ENCODE assay signal across 8 mouse cellular contexts in the genomic region with DNA sequence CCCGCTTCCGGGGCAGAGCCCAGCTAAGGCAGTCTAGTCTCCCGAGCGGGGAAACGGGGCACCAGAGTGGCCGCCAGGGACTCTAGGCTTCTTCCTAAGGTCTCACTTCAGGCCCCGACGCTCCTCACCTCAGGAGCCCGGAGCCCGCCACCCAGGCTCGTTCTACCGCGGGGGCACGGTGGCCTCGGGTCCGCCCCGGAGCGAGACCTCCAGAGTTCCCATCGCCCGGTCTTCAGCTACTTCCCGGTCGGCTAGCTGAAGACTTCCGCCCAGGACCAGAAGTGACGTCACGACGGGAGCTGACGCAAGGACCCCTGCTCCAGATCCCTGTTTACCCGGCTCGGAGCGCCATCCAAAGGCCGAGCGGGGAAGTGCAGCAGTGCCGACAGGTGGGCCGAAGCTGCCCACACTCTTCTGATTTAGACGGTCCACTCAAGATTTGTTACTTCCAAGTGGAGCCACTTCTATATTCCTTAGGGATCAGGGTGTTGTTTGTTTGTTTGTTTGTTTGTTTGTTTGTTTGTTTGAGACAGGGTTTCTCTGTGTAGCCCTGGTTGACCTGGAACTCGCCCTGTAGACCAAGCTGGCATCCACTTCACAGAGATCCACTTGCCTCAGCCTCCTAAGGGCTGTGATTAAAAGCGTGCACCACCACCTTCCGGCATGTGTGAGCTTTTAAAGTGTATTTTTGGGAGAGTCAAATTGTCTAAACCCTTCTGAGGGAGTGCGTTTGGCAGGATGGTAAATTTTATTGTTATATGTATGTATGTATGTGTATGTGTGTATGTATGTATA. TPM values are rescaled to one million over a fixed set of nuclear protein-coding genes. Genes with fewer than 3 reads are reported as not detected.
DNase-seq lines count a peak whose midpoint lies in the region; ATAC-seq lines count a peak whose summit lies in the region.

A gene (minus strand): TSS at position 283 of the 795 bp plus-strand sequence.

- H3K9ac ChIP-seq in intestine, embryonic 14.5 days (ENCODE audit: low read length) = peak within 1 kb of the TSS; percentile 82

- H3K27ac ChIP-seq in intestine, embryonic 14.5 days (ENCODE audit: low read depth) = peak within 1 kb of the TSS; percentile 43

- H3K4me3 ChIP-seq in intestine, embryonic 14.5 days (ENCODE audit: low read depth, low read length) = peak within 1 kb of the TSS; percentile 96

- 6% methylated on average over 39 of the region's 39 CpGs for WGBS in intestine, embryonic 14.5 days

- peaks cover 10% of the 10 kb centered on the region for H3K4me1 ChIP-seq in intestine, embryonic 14.5 days (replicated peaks; ENCODE audit: control insufficient read depth, insufficient read depth, low read length)

- intact Hi-C loops in left cerebral cortex, postnatal 14 days (cut with DNase I) = loop anchor here (2.0 kb wide), 2 partner anchors 49 to 91 kb away; a partner anchor contains a TSS

- H3K36me3 ChIP-seq in intestine, embryonic 14.5 days (ENCODE audit: control insufficient read depth, insufficient read depth, low read length) = peaks cover 16% of the 10 kb centered on the region

- H3K4me2 ChIP-seq in intestine, embryonic 14.5 days (ENCODE audit: low read length) = peak within 1 kb of the TSS; percentile 99

- no peaks in the 10 kb centered on the region for H3K9me3 ChIP-seq in intestine, embryonic 14.5 days (ENCODE audit: control insufficient read depth, low read length)

- peak; percentile 95 to 98 for DNase-seq in adrenal gland, adult (ENCODE audit: inconsistent age in 2 of 2, low spot score in 1 of 2)
- DNase-seq in embryo, embryonic 10.5 days (ENCODE audit: low spot score) = peak; percentile 97
- DNase-seq in gastrocnemius, postnatal 25 days = peak; percentile 88
- DNase-seq in intestine, embryonic 14.5 days (ENCODE audit: low spot score) = peak; percentile 99
- DNase-seq in left cerebral cortex, postnatal 14 days (ENCODE audit: low spot score in 2 of 2) = peak; percentile 96 to 97
- peak; percentile 97 for DNase-seq in mesoderm, embryonic 11.5 days (ENCODE audit: low read depth, low spot score)
- peak; percentile 92 to 93 for DNase-seq in right cerebral cortex, postnatal 36 days (ENCODE audit: low spot score in 2 of 2)
- DNase-seq in yolk sac, embryonic 10.5 days (ENCODE audit: low spot score) = peak; percentile 92

- no peaks in the 10 kb centered on the region for H3K27me3 ChIP-seq in intestine, embryonic 14.5 days (replicated peaks; ENCODE audit: control insufficient read depth, insufficient read depth, low read length)

- ATAC-seq in intestine, embryonic 14.5 days (replicated peaks; ENCODE audit: low FRiP score, low TSS enrichment, low read depth) = peak; percentile 96

RNA-seq across cellular contexts. Expression of the gene that starts here (rescaled TPM):
- total RNA-seq in gastrocnemius, postnatal 25 days (2021) = 10 to 100 TPM; 78.2 to 79.6 TPM
- polyA plus RNA-seq in intestine, embryonic 14.5 days (2014; fragmentation: Nextera tagmentation; extraction: Ambion mirVana) = 141 and 155 TPM in 2 replicates
- 100 to 1,000 TPM; 198 to 207 TPM for total RNA-seq in left cerebral cortex, postnatal 14 days (2021)

Comparison
In these comparisons a context has a peak if more than half of its experiments do, and no peak if none do; other contexts are left out.
1. Peak in every context shown above with its lines: DNase-seq, ATAC-seq, H3K4me3 ChIP-seq and H3K27ac ChIP-seq.